Mouse (Mus musculus): ENCODE measurements around the gene Sytl1. TPM values are rescaled to one million over a fixed set of nuclear protein-coding genes. Genes with fewer than 3 reads are reported as not detected.

Sytl1 gene
- polyA plus RNA-seq, 1 experiment from 2014 or later = 0.92 TPM

DNA sequence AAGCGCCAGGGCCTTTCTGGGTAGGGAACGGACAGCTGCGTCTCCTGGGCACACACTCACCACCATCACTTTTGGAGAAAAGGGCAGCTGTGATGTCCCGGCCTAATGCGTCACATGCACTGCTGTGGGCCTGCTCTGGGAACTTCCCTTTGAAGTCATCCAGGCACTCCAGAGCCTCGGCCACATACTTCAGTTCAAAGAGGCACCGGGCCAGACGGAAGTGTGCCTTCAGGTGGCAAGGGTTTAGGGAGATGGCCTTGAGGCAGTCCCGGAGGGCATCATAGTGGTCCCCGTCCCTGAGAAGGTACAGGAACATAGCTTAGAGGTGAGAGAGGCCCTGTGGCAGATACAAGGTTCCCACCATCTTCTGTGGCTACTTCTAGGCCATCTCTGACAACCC lies 34.4 kb upstream of the Sytl1 start:
- no peak overlapping the region for H3K4me3 ChIP-seq (replicated peaks)
- H3K27me3 ChIP-seq = no peaks in the 10 kb centered on the region
- H3K9me3 ChIP-seq (replicated peaks) = no peaks in the 10 kb centered on the region
- ATAC-seq (ENCODE audit: insufficient read depth) = no peak
- 66% methylated on average over 10 of the region's 10 CpGs for WGBS (ENCODE audit: insufficient replicate concordance)
- H3K4me1 ChIP-seq (replicated peaks) = no peaks in the 10 kb centered on the region; the same call in 1 of the 2 replicates
- H3K36me3 ChIP-seq (replicated peaks) = peaks cover 54% of the 10 kb centered on the region
- no peak overlapping the region for H3K27ac ChIP-seq (replicated peaks)
- no peak overlapping the region for H3K4me2 ChIP-seq
- no peak overlapping the region for H3K9ac ChIP-seq

DNA sequence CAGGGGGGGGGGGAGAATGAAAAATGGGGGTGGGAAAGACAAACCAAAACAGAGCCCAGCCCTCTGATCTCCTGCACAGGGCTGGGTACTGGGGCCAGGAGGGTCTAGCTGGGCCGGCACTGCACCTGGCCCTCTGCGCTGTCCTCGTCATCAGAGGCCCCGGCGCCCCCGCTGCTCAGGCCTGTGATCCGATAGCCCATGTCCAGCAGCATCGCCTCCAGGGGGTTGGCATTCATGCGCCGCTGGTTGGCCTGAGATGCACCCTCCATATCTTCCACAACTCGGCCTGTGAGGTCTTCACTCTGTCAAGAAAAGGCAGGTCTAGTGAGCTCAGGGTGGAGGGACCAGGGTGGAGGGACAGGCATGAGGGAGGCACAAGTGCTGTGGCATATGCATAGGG lies 31.2 kb upstream of the Sytl1 start:
- ATAC-seq (ENCODE audit: insufficient read depth) = no peak
- 81% methylated on average over 11 of the region's 11 CpGs for WGBS (ENCODE audit: insufficient replicate concordance)
- H3K4me3 ChIP-seq (replicated peaks) = no peak overlapping the region
- H3K4me1 ChIP-seq (replicated peaks) = peaks cover 8% of the 10 kb centered on the region
- no peaks in the 10 kb centered on the region for H3K27me3 ChIP-seq
- no peaks in the 10 kb centered on the region for H3K9me3 ChIP-seq (replicated peaks)
- H3K9ac ChIP-seq = no peak overlapping the region
- no peak overlapping the region for H3K4me2 ChIP-seq
- H3K27ac ChIP-seq (replicated peaks) = no peak overlapping the region
- H3K36me3 ChIP-seq (replicated peaks) = peaks cover 34% of the 10 kb centered on the region

DNA sequence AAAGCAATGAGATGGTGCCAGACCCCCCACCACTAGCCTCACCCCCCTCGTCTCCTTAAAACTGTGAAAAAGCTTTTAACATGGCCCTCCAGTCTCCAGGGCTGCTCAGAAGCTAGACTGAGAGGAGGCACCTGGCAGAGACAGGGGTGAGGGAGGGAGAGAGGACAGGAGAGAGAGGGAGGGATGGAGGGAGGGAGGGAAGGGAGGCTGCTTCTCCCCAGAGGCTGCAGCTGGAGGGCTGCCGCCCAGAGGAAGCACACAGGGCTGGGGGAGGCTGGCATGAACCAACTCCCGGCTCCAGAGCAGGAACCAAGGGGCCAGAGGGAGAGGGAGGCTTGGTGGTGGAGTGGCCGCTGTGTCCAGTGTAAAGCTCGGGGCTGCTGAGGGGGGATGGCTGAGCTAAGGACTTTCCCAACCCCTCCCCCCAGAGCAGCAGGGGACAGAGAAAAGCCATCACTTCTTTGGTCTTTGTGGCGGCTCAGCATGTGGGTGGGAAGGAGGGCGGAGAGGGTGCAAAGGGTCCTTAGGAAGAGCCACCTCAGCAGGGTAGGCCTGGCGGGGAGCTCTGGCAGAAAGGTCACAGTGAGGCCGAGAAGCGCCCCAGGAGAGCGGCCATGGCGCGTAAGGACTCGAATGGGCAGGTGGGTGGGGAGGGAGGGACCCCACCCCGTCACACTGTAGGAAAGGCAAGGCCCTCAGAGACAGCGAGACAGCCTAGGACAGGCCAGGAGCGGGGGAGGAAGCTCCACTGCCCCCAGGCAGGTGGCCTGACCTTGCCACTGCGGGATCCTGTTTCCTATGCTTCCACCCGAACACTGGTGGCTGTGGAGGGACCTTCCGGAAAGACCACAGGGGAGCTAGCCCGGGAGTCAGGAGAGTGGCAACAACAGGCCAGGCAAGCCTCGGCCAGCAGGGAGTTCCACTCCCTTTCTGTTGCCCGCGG lies 30.3 kb upstream of the Sytl1 start:
- Histone ChIP-seq H3K9ac (no peak overlapping the region; the same call in 1 of the 2 replicates), H3K36me3 (replicated peaks) (peaks cover 34% of the 10 kb centered on the region), H3K27ac (replicated peaks) (no peak overlapping the region), H3K4me3 (replicated peaks) (no peak overlapping the region), H3K9me3 (replicated peaks) (no peaks in the 10 kb centered on the region), H3K4me1 (replicated peaks) (peaks cover 8% of the 10 kb centered on the region), H3K4me2 (no peak overlapping the region), H3K27me3 (no peaks in the 10 kb centered on the region)
- no peak for ATAC-seq (ENCODE audit: insufficient read depth)
- WGBS (ENCODE audit: insufficient replicate concordance) = 67% methylated on average over 24 of the region's 24 CpGs

DNA sequence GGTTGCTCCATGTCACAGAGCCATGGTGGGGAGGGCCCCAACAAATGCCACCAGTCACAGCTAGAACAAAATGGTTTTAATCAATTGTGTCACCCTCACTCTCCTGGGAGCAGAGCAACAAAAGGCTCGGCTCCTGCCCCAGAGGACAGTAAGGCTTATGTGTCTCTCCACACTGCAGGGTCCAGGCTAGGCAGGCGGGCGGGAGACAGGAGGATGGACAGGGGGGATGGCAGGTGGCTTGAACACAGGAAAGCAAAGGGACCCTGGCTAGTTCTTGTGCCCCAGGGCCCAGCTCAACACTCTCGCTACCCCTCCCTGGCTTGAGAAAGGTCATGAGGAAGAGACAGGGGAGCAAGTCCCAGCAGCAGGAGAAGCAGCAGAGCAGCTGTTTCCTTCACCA lies 29.5 kb upstream of the Sytl1 start:
- WGBS (ENCODE audit: insufficient replicate concordance) = 79% methylated on average over 4 of the region's 4 CpGs
- H3K9me3 ChIP-seq (replicated peaks) = no peaks in the 10 kb centered on the region
- H3K4me3 ChIP-seq (replicated peaks) = no peak overlapping the region
- H3K4me1 ChIP-seq (replicated peaks) = peaks cover 16% of the 10 kb centered on the region
- no peak overlapping the region for H3K27ac ChIP-seq (replicated peaks)
- H3K9ac ChIP-seq = no peak overlapping the region
- H3K4me2 ChIP-seq = no peak overlapping the region
- peaks cover 29% of the 10 kb centered on the region for H3K36me3 ChIP-seq (replicated peaks)
- ATAC-seq (ENCODE audit: insufficient read depth) = no peak
- H3K27me3 ChIP-seq = no peaks in the 10 kb centered on the region

DNA sequence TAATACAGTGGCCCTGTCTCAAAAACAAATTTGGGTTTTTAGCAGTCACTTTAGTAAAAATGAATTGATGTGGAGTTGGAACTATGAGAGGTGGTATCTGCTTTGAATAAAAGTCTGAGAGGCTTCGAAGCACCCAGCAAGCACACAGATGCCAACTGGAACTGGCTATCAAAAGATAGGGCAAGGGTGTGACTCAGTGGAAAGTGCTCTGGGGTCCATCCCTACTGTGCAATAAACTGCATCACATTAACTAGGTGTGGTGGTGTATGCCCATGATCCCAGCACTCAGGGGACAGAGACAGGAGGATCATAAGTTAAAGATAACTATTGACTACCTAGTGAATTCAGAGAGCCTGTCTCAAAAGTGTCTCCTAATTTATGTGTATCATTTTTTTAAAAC lies 28.3 kb upstream of the Sytl1 start:
- Histone ChIP-seq H3K9ac (no peak overlapping the region), H3K27ac (replicated peaks) (no peak overlapping the region), H3K4me1 (replicated peaks) (peaks cover 28% of the 10 kb centered on the region), H3K4me3 (replicated peaks) (no peak overlapping the region), H3K4me2 (no peak overlapping the region), H3K27me3 (no peaks in the 10 kb centered on the region), H3K36me3 (replicated peaks) (peaks cover 19% of the 10 kb centered on the region), H3K9me3 (replicated peaks) (no peaks in the 10 kb centered on the region)
- ATAC-seq (ENCODE audit: insufficient read depth) = peak; percentile 46
- WGBS (ENCODE audit: insufficient replicate concordance) = 38% methylated on average over 1 of the region's 1 CpGs

DNA sequence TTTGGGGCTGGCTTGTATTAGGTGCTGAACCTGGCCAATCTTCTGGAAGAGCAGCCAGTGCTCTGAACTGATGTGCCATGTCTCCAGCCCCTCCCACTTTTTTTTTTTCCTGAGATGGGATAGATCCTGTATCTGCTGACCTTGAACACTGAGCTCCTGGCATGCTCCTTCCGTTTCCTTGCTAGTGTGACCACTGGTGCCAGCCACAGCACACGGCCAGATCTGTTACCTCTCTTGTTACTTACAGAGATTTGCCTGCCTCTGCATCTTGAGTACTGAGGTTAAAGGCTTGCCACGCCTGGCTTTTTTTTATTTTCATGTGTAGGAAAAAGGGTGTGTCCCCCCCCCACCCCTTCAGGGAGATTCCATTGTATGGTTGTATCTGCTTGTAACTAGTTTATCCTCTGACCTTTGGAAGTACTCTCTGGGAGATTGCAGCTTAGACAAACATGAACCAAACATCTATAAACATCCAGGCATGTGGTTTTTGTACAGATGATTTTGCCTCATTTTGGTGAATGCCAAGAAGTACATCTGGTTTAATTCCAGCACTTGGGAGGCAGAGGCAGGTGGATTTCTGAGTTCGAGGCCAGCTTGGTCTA lies 23.7 kb upstream of the Sytl1 start:
- Histone ChIP-seq H3K4me3 (replicated peaks) (no peak overlapping the region), H3K36me3 (replicated peaks) (no peaks in the 10 kb centered on the region), H3K4me1 (replicated peaks) (peaks cover 66% of the 10 kb centered on the region), H3K4me2 (peak overlapping the region; percentile 51), H3K9ac (no peak overlapping the region), H3K27me3 (no peaks in the 10 kb centered on the region), H3K9me3 (replicated peaks) (no peaks in the 10 kb centered on the region), H3K27ac (replicated peaks) (peak overlapping the region; percentile 81)
- WGBS (ENCODE audit: insufficient replicate concordance) = 44% methylated on average over 4 of the region's 4 CpGs
- ATAC-seq (ENCODE audit: insufficient read depth) = no peak; the same call in 1 of the 2 replicates

DNA sequence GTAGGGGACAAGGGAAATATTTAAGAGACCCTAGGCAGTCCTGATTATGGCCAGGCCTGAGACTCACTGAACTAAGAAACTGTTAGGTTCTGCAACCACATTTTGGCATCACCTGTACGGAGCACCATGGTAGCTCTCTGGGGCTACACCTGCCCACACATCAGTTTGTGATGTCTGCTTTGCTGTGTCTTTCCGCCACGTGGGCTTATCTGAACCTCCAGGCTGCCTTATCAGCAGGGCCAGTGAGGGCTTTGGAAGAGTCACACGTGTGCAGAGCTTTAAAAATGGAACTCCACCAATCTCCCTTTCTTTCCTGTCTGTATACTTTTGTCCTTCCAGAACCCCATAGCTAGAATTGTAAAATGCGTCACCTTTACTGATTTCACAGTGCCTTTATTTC lies 23.0 kb upstream of the Sytl1 start:
- peak overlapping the region; percentile 81 for H3K27ac ChIP-seq (replicated peaks)
- WGBS (ENCODE audit: insufficient replicate concordance) = 10% methylated on average over 5 of the region's 5 CpGs
- no peaks in the 10 kb centered on the region for H3K9me3 ChIP-seq (replicated peaks)
- H3K4me2 ChIP-seq = peak overlapping the region; percentile 51
- H3K36me3 ChIP-seq (replicated peaks) = no peaks in the 10 kb centered on the region
- no peak overlapping the region for H3K9ac ChIP-seq
- no peak overlapping the region; the same call in 1 of the 2 replicates for H3K4me3 ChIP-seq (replicated peaks)
- ATAC-seq (ENCODE audit: insufficient read depth) = peak; percentile 89
- no peaks in the 10 kb centered on the region for H3K27me3 ChIP-seq
- H3K4me1 ChIP-seq (replicated peaks) = peaks cover 65% of the 10 kb centered on the region

DNA sequence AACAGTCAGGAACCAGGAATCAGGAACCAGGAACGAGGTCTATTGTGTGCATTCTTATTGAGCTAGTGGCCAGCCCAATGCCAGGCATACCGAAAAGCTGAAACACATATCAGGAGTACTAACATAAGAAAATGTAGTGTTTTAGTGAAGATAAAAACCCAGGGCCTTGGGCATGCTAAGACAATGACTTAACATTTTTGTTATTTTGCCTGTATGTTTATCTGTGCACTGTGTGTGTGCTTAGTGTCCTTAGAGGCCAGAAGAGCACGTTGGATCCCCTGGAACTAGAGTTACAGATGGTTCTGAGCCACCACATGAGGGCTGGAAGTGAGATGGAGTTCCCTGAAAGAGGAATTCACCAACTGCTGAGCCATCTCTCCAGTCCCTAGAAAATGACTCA lies 22.4 kb upstream of the Sytl1 start:
- Histone ChIP-seq H3K27me3 (no peaks in the 10 kb centered on the region), H3K27ac (replicated peaks) (peak overlapping the region; percentile 81), H3K4me3 (replicated peaks) (no peak overlapping the region), H3K4me1 (replicated peaks) (peaks cover 63% of the 10 kb centered on the region), H3K4me2 (peak overlapping the region; percentile 51), H3K36me3 (replicated peaks) (no peaks in the 10 kb centered on the region), H3K9me3 (replicated peaks) (no peaks in the 10 kb centered on the region), H3K9ac (0 out of 2 replicates have a peak overlapping the region, but pooled peaks have one; percentile 16)
- peak; percentile 82 for ATAC-seq (ENCODE audit: insufficient read depth)
- 22% methylated on average over 3 of the region's 3 CpGs for WGBS (ENCODE audit: insufficient replicate concordance)

DNA sequence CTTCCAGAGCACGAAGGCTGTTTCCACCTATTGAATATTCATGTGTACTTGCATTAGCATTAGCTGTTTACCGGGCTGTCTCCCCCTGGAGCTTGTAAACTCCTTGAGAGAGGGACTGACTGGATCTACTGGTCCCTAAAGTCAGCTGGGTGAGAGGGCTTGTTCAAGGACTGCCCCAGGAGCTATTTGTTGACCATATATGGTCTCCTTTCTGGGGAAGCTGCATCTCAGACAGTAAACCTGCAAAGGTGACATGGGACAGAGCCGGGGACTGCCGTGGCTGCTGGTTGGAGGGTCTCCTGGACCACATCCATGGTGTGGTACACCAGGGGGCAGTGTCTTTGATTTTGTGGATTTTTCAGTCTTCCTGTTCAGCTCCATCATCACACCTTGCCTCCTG lies 19.7 kb upstream of the Sytl1 start:
- Histone ChIP-seq H3K4me2 (no peak overlapping the region), H3K9me3 (replicated peaks) (no peaks in the 10 kb centered on the region), H3K9ac (no peak overlapping the region), H3K4me3 (replicated peaks) (no peak overlapping the region), H3K36me3 (replicated peaks) (no peaks in the 10 kb centered on the region), H3K4me1 (replicated peaks) (peaks cover 70% of the 10 kb centered on the region), H3K27me3 (no peaks in the 10 kb centered on the region), H3K27ac (replicated peaks) (no peak overlapping the region)
- ATAC-seq (ENCODE audit: insufficient read depth) = no peak
- WGBS (ENCODE audit: insufficient replicate concordance) = 69% methylated on average over 4 of the region's 4 CpGs

DNA sequence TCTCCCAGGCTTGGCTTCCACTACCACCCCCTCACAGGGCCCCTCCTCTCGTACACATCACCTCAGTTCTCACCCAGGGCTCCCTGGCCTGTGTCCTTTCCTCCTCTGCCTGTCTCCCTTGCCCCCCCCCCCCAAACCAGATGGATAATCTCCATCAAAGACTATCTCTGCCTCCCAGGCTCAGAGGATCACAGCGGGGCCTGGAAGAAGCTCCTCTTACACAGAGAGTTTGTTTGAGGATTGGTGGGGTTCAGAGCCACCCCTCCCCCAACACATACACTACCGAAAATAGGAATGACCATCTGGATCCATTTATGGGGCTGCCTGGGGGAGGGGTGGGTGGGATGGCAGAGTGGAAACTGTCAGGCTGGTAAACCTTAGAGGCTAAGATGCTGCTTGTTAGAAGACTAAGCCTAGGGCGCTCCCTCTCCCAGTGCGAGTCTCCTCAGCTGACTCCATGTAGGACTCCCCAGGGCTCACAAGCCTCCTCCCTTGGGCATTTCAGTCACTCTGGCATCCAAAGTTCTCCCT lies 19.1 kb upstream of the Sytl1 start:
- peaks cover 64% of the 10 kb centered on the region for H3K4me1 ChIP-seq (replicated peaks)
- WGBS (ENCODE audit: insufficient replicate concordance) = 44% methylated on average over 5 of the region's 5 CpGs
- no peak overlapping the region for H3K27ac ChIP-seq (replicated peaks)
- no peak for ATAC-seq (ENCODE audit: insufficient read depth)
- H3K9me3 ChIP-seq (replicated peaks) = no peaks in the 10 kb centered on the region
- no peaks in the 10 kb centered on the region for H3K36me3 ChIP-seq (replicated peaks)
- no peak overlapping the region for H3K4me2 ChIP-seq
- no peaks in the 10 kb centered on the region for H3K27me3 ChIP-seq
- no peak overlapping the region for H3K4me3 ChIP-seq (replicated peaks)
- peak overlapping the region; percentile 25; the same call in 1 of the 2 replicates for H3K9ac ChIP-seq

DNA sequence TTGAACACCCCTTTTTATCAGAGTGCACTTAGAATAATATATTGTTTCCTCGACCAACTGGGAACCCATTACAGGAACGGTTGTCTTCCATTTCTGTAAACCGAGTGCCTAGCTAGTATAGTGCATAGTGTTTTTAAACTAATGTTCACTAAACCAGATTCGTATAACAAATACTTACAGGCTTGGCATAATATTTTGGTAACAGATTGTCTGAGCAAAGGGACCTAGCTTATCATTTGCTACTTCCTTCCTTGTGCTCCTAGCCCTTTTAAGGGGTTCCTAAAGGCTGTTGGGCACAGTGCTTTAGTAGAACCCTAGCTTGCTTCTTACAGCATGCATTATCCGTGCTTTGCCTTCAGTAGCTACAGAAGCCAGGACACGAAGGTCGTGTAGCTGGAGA lies 18.6 kb upstream of the Sytl1 start:
- peak overlapping the region; percentile 25; the same call in 1 of the 2 replicates for H3K9ac ChIP-seq
- ATAC-seq (ENCODE audit: insufficient read depth) = no peak
- no peaks in the 10 kb centered on the region for H3K36me3 ChIP-seq (replicated peaks)
- H3K4me2 ChIP-seq = no peak overlapping the region
- H3K4me1 ChIP-seq (replicated peaks) = peaks cover 63% of the 10 kb centered on the region
- H3K27ac ChIP-seq (replicated peaks) = no peak overlapping the region
- H3K9me3 ChIP-seq (replicated peaks) = no peaks in the 10 kb centered on the region
- H3K27me3 ChIP-seq = no peaks in the 10 kb centered on the region
- WGBS (ENCODE audit: insufficient replicate concordance) = 27% methylated on average over 7 of the region's 7 CpGs
- H3K4me3 ChIP-seq (replicated peaks) = no peak overlapping the region
